Mouse (Mus musculus) thymus, adult 2 months (tissue): ENCODE results near the gene Cflar.

ENCODE experiments used
- CTCF ChIP-seq: fragments of 200-500 bp; IDR thresholded peaks from 2 replicates; pipeline ENCODE4 v1.5.1; 2012; ENCODE audit warnings: mild to moderate bottlenecking, control low read depth, low read length, moderate library complexity, borderline replicate concordance; ENCODE audit not compliant: control insufficient read depth, poor library complexity, insufficient read depth; ENCODE audit errors: extremely low read depth
- POLR2A ChIP-seq: fragments of 200-500 bp; IDR thresholded peaks from 2 replicates; pipeline ENCODE4 v1.6.1; 2012; ENCODE audit warnings: mild to moderate bottlenecking, low read length, control low read depth, moderate library complexity; ENCODE audit not compliant: control insufficient read depth, poor library complexity, insufficient read depth; ENCODE audit errors: extremely low read depth

DNA sequence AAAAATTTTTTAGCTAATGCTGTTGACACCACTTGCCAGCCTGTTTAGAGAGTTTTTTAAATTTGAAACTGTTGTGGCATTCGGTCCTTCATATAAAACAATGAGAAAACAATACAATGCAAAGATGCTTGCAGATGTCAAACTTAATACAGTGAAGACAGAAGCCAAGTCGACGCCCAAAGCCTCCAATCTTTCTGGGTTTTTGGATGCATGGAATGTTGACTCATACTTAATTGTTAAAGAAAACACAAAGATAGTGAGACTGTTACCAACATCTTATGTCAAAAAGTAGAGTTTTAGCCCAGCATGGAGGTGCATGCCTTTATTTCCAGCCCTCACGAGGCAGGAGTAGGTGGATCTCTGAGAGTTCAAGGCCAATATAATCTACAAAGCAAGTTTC lies 12.5 kb upstream of the Cflar start:
- no peak for TF ChIP-seq CTCF
- TF ChIP-seq POLR2A, result no peak
